Mouse (Mus musculus): ENCODE results near the gene Gstcd. TPM values are rescaled to one million over a fixed set of nuclear protein-coding genes. Genes with fewer than 3 reads are reported as not detected.

Gene Gstcd
- polyA plus RNA-seq, 1 experiment, result 2.2 TPM

DNA sequence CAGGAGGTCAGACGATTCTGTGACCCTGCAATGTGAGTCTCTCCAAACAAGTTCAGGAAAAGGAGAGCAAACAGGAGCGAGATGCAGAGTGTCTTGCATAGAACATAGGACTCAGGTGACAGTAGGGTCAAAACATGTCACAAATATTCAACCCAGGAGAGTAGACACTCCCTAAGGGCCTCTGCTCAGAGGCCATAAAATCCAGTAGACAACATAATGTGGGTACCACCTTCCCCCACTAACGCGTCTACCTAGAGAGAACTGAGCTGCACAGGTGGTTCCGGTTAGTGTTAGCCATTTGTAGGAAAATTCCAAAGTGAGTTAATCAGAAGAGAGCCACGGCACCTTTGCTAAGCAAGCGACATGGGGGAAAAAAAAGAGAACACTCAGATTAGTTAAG is 147.6 kb downstream of the Gstcd start:
- no peak overlapping the region for H3K27ac ChIP-seq (ENCODE audit: insufficient read depth, low read depth, low read length)
- WGBS, result 75% methylated on average over 7 of the region's 7 CpGs
- H3K4me1 ChIP-seq (ENCODE audit: control insufficient read depth, insufficient read depth, insufficient read length, low read length), result peaks cover under 1% of the 10 kb centered on the region
- H3K4me3 ChIP-seq (ENCODE audit: low read depth, low read length), result no peak overlapping the region
- H3K27me3 ChIP-seq (ENCODE audit: control insufficient read depth, insufficient read depth, low read length), result 0 out of 2 replicates have a peak, but pooled peaks cover 1% of the 10 kb centered on the region
- TF ChIP-seq CTCF (IDR thresholded peaks at IDR 0.05; ENCODE audit: extremely low read depth, insufficient read length, insufficient replicate concordance, low read depth, low read length) (no peak), POLR2A (IDR thresholded peaks at IDR 0.05; ENCODE audit: low read depth, low read length) (no peak)
- no peaks in the 10 kb centered on the region for H3K36me3 ChIP-seq (ENCODE audit: control insufficient read depth, insufficient read depth, low read length)

DNA sequence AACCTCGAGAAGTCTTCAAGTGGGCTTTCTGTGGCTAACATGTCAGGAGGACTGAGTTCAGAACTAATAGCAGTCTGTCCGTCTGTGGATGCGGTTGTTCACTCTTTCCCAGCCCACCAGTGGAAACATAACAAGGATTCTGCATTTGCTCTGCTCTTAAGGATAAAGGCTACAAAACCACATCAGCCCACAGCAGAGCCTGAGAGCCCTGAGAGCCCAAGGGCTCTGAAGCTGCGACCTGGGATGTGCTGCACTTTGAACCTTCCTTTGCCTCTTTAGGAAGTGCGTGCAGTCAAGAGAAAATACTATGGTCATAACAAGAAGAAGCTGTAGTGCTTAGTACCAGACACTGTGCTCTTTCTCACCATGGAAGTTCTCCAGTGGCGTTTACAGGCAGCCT is 149.1 kb downstream of the Gstcd start:
- TF ChIP-seq POLR2A (IDR thresholded peaks at IDR 0.05; ENCODE audit: low read depth, low read length), result no peak
- no peak for TF ChIP-seq CTCF (IDR thresholded peaks at IDR 0.05; ENCODE audit: extremely low read depth, insufficient read length, insufficient replicate concordance, low read depth, low read length)
- WGBS, result 89% methylated on average over 6 of the region's 6 CpGs
- H3K27ac ChIP-seq (ENCODE audit: insufficient read depth, low read depth, low read length), result no peak overlapping the region
- H3K27me3 ChIP-seq (ENCODE audit: control insufficient read depth, insufficient read depth, low read length), result no peaks in the 10 kb centered on the region
- H3K4me1 ChIP-seq (ENCODE audit: control insufficient read depth, insufficient read depth, insufficient read length, low read length), result no peaks in the 10 kb centered on the region
- H3K4me3 ChIP-seq (ENCODE audit: low read depth, low read length), result no peak overlapping the region
- H3K36me3 ChIP-seq (ENCODE audit: control insufficient read depth, insufficient read depth, low read length), result no peaks in the 10 kb centered on the region

DNA sequence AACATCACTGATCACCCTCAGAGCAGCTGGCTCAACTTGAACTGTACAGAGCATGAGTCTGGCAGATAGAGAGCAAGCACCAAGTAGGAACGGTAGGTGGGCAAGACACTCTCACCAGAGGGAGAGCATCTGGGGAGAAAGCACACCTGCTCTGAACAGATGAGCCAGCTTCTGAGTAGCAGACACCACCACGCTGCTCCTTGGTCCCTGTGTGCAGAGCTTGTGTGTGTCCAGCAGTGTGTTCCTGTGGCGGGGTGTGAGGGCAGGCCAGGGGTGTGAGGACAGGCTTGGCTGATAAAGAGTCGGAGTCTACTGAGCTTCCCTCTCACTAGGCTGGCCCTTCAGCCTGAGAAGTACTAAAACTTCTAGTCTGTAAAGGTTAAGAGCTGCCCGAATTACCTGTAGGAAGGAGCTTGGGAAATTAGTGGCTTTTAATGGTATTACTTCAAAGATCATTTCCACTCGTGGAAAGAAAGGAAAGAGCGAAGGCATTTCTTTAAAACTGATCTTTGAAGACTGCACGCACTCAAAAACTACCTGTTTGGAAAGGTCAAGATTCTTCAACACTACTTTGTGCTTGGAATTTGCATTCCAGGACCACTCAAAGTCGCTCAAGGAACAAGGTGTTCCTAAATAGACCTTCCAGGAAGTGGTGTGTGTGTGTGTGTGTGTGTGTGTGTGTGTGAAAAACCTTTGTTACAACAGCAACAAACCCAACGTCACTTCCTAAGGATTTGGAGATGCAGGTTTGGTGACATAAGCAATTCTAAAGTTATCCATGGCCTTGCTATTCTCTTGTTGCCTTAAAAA is 151.4 kb downstream of the Gstcd start:
- no peaks in the 10 kb centered on the region for H3K36me3 ChIP-seq (ENCODE audit: control insufficient read depth, insufficient read depth, low read length)
- 85% methylated on average over 10 of the region's 10 CpGs for WGBS
- H3K4me3 ChIP-seq (ENCODE audit: low read depth, low read length), result no peak overlapping the region
- H3K4me1 ChIP-seq (ENCODE audit: control insufficient read depth, insufficient read depth, insufficient read length, low read length), result no peaks in the 10 kb centered on the region
- H3K27me3 ChIP-seq (ENCODE audit: control insufficient read depth, insufficient read depth, low read length), result no peaks in the 10 kb centered on the region
- TF ChIP-seq CTCF (IDR thresholded peaks at IDR 0.05; ENCODE audit: extremely low read depth, insufficient read length, insufficient replicate concordance, low read depth, low read length) (no peak), POLR2A (IDR thresholded peaks at IDR 0.05; ENCODE audit: low read depth, low read length) (no peak)
- H3K27ac ChIP-seq (ENCODE audit: insufficient read depth, low read depth, low read length), result no peak overlapping the region

DNA sequence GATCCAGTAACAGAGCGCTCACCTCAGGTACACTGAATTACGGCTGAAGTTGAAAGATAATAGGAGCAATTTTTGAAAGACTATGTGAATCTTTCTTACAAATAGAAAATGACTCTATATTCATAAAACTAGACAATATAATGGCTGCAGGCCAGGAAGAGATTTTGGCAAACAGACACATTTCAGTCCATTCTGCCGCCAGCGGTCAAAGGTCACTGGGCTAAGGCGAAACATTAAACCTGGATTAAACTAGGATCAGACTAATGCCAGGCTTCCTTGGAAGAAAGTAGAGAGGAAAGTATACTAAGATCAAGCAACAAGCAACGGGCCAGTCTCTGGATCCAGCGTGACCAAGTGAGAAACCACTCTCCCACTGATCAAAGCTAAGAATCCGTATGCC is 152.8 kb downstream of the Gstcd start:
- no peak for TF ChIP-seq CTCF (IDR thresholded peaks at IDR 0.05; ENCODE audit: extremely low read depth, insufficient read length, insufficient replicate concordance, low read depth, low read length)
- TF ChIP-seq POLR2A (IDR thresholded peaks at IDR 0.05; ENCODE audit: low read depth, low read length), result no peak
- WGBS, result 44% methylated on average over 8 of the region's 8 CpGs
- Histone ChIP-seq H3K36me3 (ENCODE audit: control insufficient read depth, insufficient read depth, low read length) (no peaks in the 10 kb centered on the region), H3K4me3 (ENCODE audit: low read depth, low read length) (no peak overlapping the region), H3K4me1 (ENCODE audit: control insufficient read depth, insufficient read depth, insufficient read length, low read length) (no peaks in the 10 kb centered on the region), H3K27me3 (ENCODE audit: control insufficient read depth, insufficient read depth, low read length) (no peaks in the 10 kb centered on the region), H3K27ac (ENCODE audit: insufficient read depth, low read depth, low read length) (no peak overlapping the region)

DNA sequence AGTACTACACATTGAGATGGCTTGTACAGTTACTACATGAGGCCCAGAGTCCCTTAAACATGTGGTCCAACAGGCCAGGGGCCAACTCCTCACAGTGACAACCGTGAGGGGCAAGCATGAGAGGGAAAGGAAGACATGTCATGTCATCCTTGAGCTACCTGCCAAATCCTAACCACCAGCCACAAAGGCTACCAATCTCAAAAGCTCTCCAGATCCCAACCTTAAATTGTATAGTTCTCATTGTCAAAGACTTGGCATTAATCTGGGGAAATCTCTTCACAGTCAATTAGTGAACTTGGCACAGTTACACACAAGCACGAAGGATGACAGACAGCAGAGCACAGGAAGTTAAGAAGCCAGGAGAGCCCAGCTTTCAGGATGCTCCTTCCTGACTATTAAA is 157.2 kb downstream of the Gstcd start:
- Histone ChIP-seq H3K4me1 (ENCODE audit: control insufficient read depth, insufficient read depth, insufficient read length, low read length) (no peaks in the 10 kb centered on the region), H3K36me3 (ENCODE audit: control insufficient read depth, insufficient read depth, low read length) (no peaks in the 10 kb centered on the region), H3K27me3 (ENCODE audit: control insufficient read depth, insufficient read depth, low read length) (no peaks in the 10 kb centered on the region), H3K4me3 (ENCODE audit: low read depth, low read length) (no peak overlapping the region), H3K27ac (ENCODE audit: insufficient read depth, low read depth, low read length) (no peak overlapping the region)
- TF ChIP-seq POLR2A (IDR thresholded peaks at IDR 0.05; ENCODE audit: low read depth, low read length) (no peak), CTCF (IDR thresholded peaks at IDR 0.05; ENCODE audit: extremely low read depth, insufficient read length, insufficient replicate concordance, low read depth, low read length) (no peak)
- 51% methylated on average over 2 of the region's 2 CpGs for WGBS

Other genes starting within 250 kb of the Gstcd start
- 12.0 and 25.6 TPM in 2 replicates for gene Npnt, start 141.7 kb downstream of the Gstcd start, polyA plus RNA-seq (2012; rRNA removed)
- 3.7 and 4.1 TPM in 2 replicates for gene Ints12, start 193 bp downstream of the Gstcd start, polyA plus RNA-seq (2012; rRNA removed)
- 0.51 and 0.57 TPM in 2 replicates for gene Arhgef38, start 142.9 kb upstream of the Gstcd start, polyA plus RNA-seq (2012; rRNA removed)
- 32.2 and 48.5 TPM in 2 replicates for gene Ppa2, start 218.1 kb upstream of the Gstcd start, polyA plus RNA-seq (2012; rRNA removed)

Measured in small intestine, adult 2 months (tissue).